Mouse (Mus musculus): ENCODE measurements around the gene Rbbp8nl. TPM values are rescaled to one million over a fixed set of nuclear protein-coding genes. Genes with fewer than 3 reads are reported as not detected.

The Rbbp8nl gene
- polyA plus RNA-seq, 1 experiment from 2014 or later, result not detected

- no peak overlapping the region for H3K27ac ChIP-seq (ENCODE audit: poor library complexity, severe bottlenecking)
- H3K9me3 ChIP-seq (replicated peaks), result peaks cover 3% of the 10 kb centered on the region; the same call in 1 of the 2 replicates
- ATAC-seq (ENCODE audit: insufficient number of reproducible peaks, low FRiP score), result no peak
- no peak overlapping the region for H3K9ac ChIP-seq
- peaks cover 34% of the 10 kb centered on the region for H3K4me1 ChIP-seq (replicated peaks)
- WGBS, result 85% methylated on average over 7 of the region's 7 CpGs
- H3K4me3 ChIP-seq, result no peak overlapping the region
- no peaks in the 10 kb centered on the region for H3K36me3 ChIP-seq
- no peaks in the 10 kb centered on the region for H3K27me3 ChIP-seq (replicated peaks)
- no peak overlapping the region for H3K4me2 ChIP-seq
Measured at GRCm38 (mm10) chr2:180237601-180238345, 51.9 kb downstream of the Rbbp8nl start.

GRCm38 (mm10) chr2:180236930-180237329 is 52.7 kb downstream of the Rbbp8nl start:
- ATAC-seq (ENCODE audit: insufficient number of reproducible peaks, low FRiP score), result 0 out of 2 replicates have a peak, but pooled peaks have one; percentile 19
- H3K27me3 ChIP-seq (replicated peaks), result no peaks in the 10 kb centered on the region
- no peak overlapping the region for H3K4me2 ChIP-seq
- peaks cover 40% of the 10 kb centered on the region for H3K4me1 ChIP-seq (replicated peaks)
- H3K4me3 ChIP-seq, result no peak overlapping the region
- peaks cover 3% of the 10 kb centered on the region; the same call in 1 of the 2 replicates for H3K9me3 ChIP-seq (replicated peaks)
- no peaks in the 10 kb centered on the region for H3K36me3 ChIP-seq
- WGBS, result 59% methylated on average over 3 of the region's 3 CpGs
- no peak overlapping the region for H3K9ac ChIP-seq
- H3K27ac ChIP-seq (ENCODE audit: poor library complexity, severe bottlenecking), result no peak overlapping the region

GRCm38 (mm10) chr2:180236500-180236899 is 53.2 kb downstream of the Rbbp8nl start:
- H3K27me3 ChIP-seq (replicated peaks), result no peaks in the 10 kb centered on the region
- WGBS, result 50% methylated on average over 2 of the region's 3 CpGs
- no peak overlapping the region for H3K27ac ChIP-seq (ENCODE audit: poor library complexity, severe bottlenecking)
- H3K9me3 ChIP-seq (replicated peaks), result peaks cover under 1% of the 10 kb centered on the region; the same call in 1 of the 2 replicates
- ATAC-seq (ENCODE audit: insufficient number of reproducible peaks, low FRiP score), result no peak
- no peak overlapping the region for H3K9ac ChIP-seq
- no peaks in the 10 kb centered on the region for H3K36me3 ChIP-seq
- H3K4me3 ChIP-seq, result no peak overlapping the region
- no peak overlapping the region for H3K4me2 ChIP-seq
- peaks cover 40% of the 10 kb centered on the region for H3K4me1 ChIP-seq (replicated peaks)

GRCm38 (mm10) chr2:180235788-180236187 is 53.9 kb downstream of the Rbbp8nl start:
- Histone ChIP-seq H3K4me2 (no peak overlapping the region), H3K36me3 (no peaks in the 10 kb centered on the region), H3K27me3 (replicated peaks) (no peaks in the 10 kb centered on the region), H3K4me1 (replicated peaks) (peaks cover 41% of the 10 kb centered on the region), H3K9ac (no peak overlapping the region), H3K4me3 (no peak overlapping the region), H3K27ac (ENCODE audit: poor library complexity, severe bottlenecking) (peak overlapping the region; percentile 41), H3K9me3 (replicated peaks) (no peaks in the 10 kb centered on the region; the same call in 1 of the 2 replicates)
- ATAC-seq (ENCODE audit: insufficient number of reproducible peaks, low FRiP score), result no peak
- 76% methylated on average over 4 of the region's 4 CpGs for WGBS

GRCm38 (mm10) chr2:180234980-180235379 is 54.7 kb downstream of the Rbbp8nl start:
- H3K9me3 ChIP-seq (replicated peaks), result no peaks in the 10 kb centered on the region; the same call in 1 of the 2 replicates
- H3K4me3 ChIP-seq, result no peak overlapping the region
- peak; percentile 58 for ATAC-seq (ENCODE audit: insufficient number of reproducible peaks, low FRiP score)
- peak overlapping the region; percentile 35 for H3K4me2 ChIP-seq
- H3K9ac ChIP-seq, result no peak overlapping the region
- WGBS, result 41% methylated on average over 6 of the region's 6 CpGs
- H3K27ac ChIP-seq (ENCODE audit: poor library complexity, severe bottlenecking), result peak overlapping the region; percentile 80
- no peaks in the 10 kb centered on the region for H3K27me3 ChIP-seq (replicated peaks)
- H3K36me3 ChIP-seq, result no peaks in the 10 kb centered on the region
- peaks cover 45% of the 10 kb centered on the region for H3K4me1 ChIP-seq (replicated peaks)

GRCm38 (mm10) chr2:180234353-180234752 is 55.3 kb downstream of the Rbbp8nl start:
- no peaks in the 10 kb centered on the region; the same call in 1 of the 2 replicates for H3K9me3 ChIP-seq (replicated peaks)
- no peak overlapping the region for H3K4me3 ChIP-seq
- H3K36me3 ChIP-seq, result no peaks in the 10 kb centered on the region
- peaks cover 47% of the 10 kb centered on the region for H3K4me1 ChIP-seq (replicated peaks)
- no peak for ATAC-seq (ENCODE audit: insufficient number of reproducible peaks, low FRiP score)
- peak overlapping the region; percentile 80 for H3K27ac ChIP-seq (ENCODE audit: poor library complexity, severe bottlenecking)
- no peak overlapping the region for H3K9ac ChIP-seq
- H3K4me2 ChIP-seq, result no peak overlapping the region
- 87% methylated on average over 8 of the region's 8 CpGs for WGBS
- no peaks in the 10 kb centered on the region for H3K27me3 ChIP-seq (replicated peaks)

- WGBS, result 56% methylated on average over 7 of the region's 7 CpGs
- Histone ChIP-seq H3K9ac (no peak overlapping the region), H3K9me3 (replicated peaks) (no peaks in the 10 kb centered on the region; the same call in 1 of the 2 replicates), H3K27ac (ENCODE audit: poor library complexity, severe bottlenecking) (peak overlapping the region; percentile 37; the same call in 1 of the 2 replicates), H3K4me1 (replicated peaks) (peaks cover 55% of the 10 kb centered on the region), H3K27me3 (replicated peaks) (no peaks in the 10 kb centered on the region), H3K4me2 (no peak overlapping the region), H3K4me3 (no peak overlapping the region), H3K36me3 (no peaks in the 10 kb centered on the region)
- no peak for ATAC-seq (ENCODE audit: insufficient number of reproducible peaks, low FRiP score)
Measured at GRCm38 (mm10) chr2:180233101-180233904, 56.4 kb downstream of the Rbbp8nl start.

GRCm38 (mm10) chr2:180230482-180230881 is 59.2 kb downstream of the Rbbp8nl start:
- H3K27ac ChIP-seq (ENCODE audit: poor library complexity, severe bottlenecking), result peak overlapping the region; percentile 33; the same call in 1 of the 2 replicates
- no peak overlapping the region for H3K4me3 ChIP-seq
- H3K27me3 ChIP-seq (replicated peaks), result 0 out of 2 replicates have a peak, but pooled peaks cover 5% of the 10 kb centered on the region
- H3K4me2 ChIP-seq, result no peak overlapping the region
- H3K4me1 ChIP-seq (replicated peaks), result peaks cover 80% of the 10 kb centered on the region
- peak overlapping the region; percentile 39; the same call in 1 of the 2 replicates for H3K9ac ChIP-seq
- no peaks in the 10 kb centered on the region for H3K36me3 ChIP-seq
- H3K9me3 ChIP-seq (replicated peaks), result no peaks in the 10 kb centered on the region
- ATAC-seq (ENCODE audit: insufficient number of reproducible peaks, low FRiP score), result no peak
- WGBS, result 44% methylated on average over 4 of the region's 4 CpGs

GRCm38 (mm10) chr2:180229129-180229528 is 60.5 kb downstream of the Rbbp8nl start:
- H3K36me3 ChIP-seq, result no peaks in the 10 kb centered on the region
- H3K4me3 ChIP-seq, result no peak overlapping the region
- H3K4me2 ChIP-seq, result no peak overlapping the region
- H3K9me3 ChIP-seq (replicated peaks), result no peaks in the 10 kb centered on the region
- H3K9ac ChIP-seq, result no peak overlapping the region
- no peak for ATAC-seq (ENCODE audit: insufficient number of reproducible peaks, low FRiP score)
- peaks cover 81% of the 10 kb centered on the region for H3K4me1 ChIP-seq (replicated peaks)
- H3K27me3 ChIP-seq (replicated peaks), result 0 out of 2 replicates have a peak, but pooled peaks cover 5% of the 10 kb centered on the region
- H3K27ac ChIP-seq (ENCODE audit: poor library complexity, severe bottlenecking), result no peak overlapping the region
- WGBS, result 76% methylated on average over 3 of the region's 3 CpGs

GRCm38 (mm10) chr2:180228592-180228991 is 61.1 kb downstream of the Rbbp8nl start:
- Histone ChIP-seq H3K27me3 (replicated peaks) (0 out of 2 replicates have a peak, but pooled peaks cover 5% of the 10 kb centered on the region), H3K4me1 (replicated peaks) (peaks cover 77% of the 10 kb centered on the region), H3K36me3 (no peaks in the 10 kb centered on the region), H3K4me3 (no peak overlapping the region), H3K27ac (ENCODE audit: poor library complexity, severe bottlenecking) (0 out of 2 replicates have a peak overlapping the region, but pooled peaks have one; percentile 15), H3K9ac (0 out of 2 replicates have a peak overlapping the region, but pooled peaks have one; percentile 27), H3K4me2 (no peak overlapping the region), H3K9me3 (replicated peaks) (no peaks in the 10 kb centered on the region)
- 36% methylated on average over 7 of the region's 7 CpGs for WGBS
- ATAC-seq (ENCODE audit: insufficient number of reproducible peaks, low FRiP score), result no peak

GRCm38 (mm10) chr2:180228060-180228458 is 61.6 kb downstream of the Rbbp8nl start:
- Histone ChIP-seq H3K4me3 (no peak overlapping the region), H3K9me3 (replicated peaks) (no peaks in the 10 kb centered on the region), H3K27me3 (replicated peaks) (0 out of 2 replicates have a peak, but pooled peaks cover 5% of the 10 kb centered on the region), H3K4me1 (replicated peaks) (peaks cover 72% of the 10 kb centered on the region), H3K27ac (ENCODE audit: poor library complexity, severe bottlenecking) (peak overlapping the region; percentile 15; the same call in 1 of the 2 replicates), H3K36me3 (no peaks in the 10 kb centered on the region), H3K9ac (0 out of 2 replicates have a peak overlapping the region, but pooled peaks have one; percentile 27), H3K4me2 (peak overlapping the region; percentile 54)
- WGBS, result 42% methylated on average over 6 of the region's 6 CpGs
- ATAC-seq (ENCODE audit: insufficient number of reproducible peaks, low FRiP score), result no peak
